Mouse (Mus musculus): ENCODE results near the gene Cltrn.

DNA sequence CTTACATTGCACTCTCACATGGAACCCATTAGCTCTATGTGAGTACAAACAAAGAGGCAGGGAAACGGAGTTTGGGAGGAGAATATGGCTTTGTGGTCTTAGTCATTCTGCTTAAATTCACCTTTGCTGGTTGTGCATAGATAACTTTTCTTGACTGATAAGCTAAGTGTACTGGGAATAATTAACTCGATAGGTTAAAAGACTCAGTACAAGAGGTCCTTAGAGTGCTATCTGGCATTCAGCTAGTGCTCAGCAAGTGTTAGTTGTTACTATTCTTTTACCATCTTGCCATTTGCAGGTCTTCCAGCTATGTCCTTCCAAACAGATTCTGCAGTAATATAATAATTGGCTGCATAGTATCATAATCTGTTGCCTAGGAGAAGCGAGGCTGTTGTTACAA is 22.5 kb downstream of the Cltrn start:
- TF ChIP-seq ZKSCAN1 (IDR thresholded peaks at IDR 0.05; ENCODE audit: low read depth, low read length) (no peak), CTCF (IDR thresholded peaks at IDR 0.05 in 2 of 3, conservative IDR thresholded peaks at IDR 0.05 in 1 of 3; ENCODE audit: control insufficient read depth in 1 of 3, insufficient read depth in 1 of 3, low read depth in 2 of 3, low read length in 3 of 3, poor library complexity in 1 of 3, severe bottlenecking in 1 of 3) (no peak), MAFK (IDR thresholded peaks at IDR 0.05; ENCODE audit: borderline replicate concordance, low read depth, low read length) (no peak), TAL1 (IDR thresholded peaks at IDR 0.05; ENCODE audit: low read length) (no peak), E2F4 (IDR thresholded peaks at IDR 0.05; ENCODE audit: borderline replicate concordance, low read depth, low read length) (no peak), MXI1 (IDR thresholded peaks at IDR 0.05; ENCODE audit: low read depth, low read length) (no peak), POLR2AphosphoS2 (IDR thresholded peaks at IDR 0.05; ENCODE audit: low read length) (no peak), EP300 (IDR thresholded peaks at IDR 0.05; ENCODE audit: low read depth in 1 of 2, low read length in 2 of 2) (no peak), POLR2A (IDR thresholded peaks at IDR 0.05; ENCODE audit: control insufficient read depth in 1 of 2, insufficient read depth in 1 of 2, low read depth in 1 of 2, low read length in 2 of 2, poor library complexity in 1 of 2) (no peak), ZMIZ1 (IDR thresholded peaks at IDR 0.05; ENCODE audit: low read depth, low read length) (no peak)
